Comparison of ENCODE assay signal across 14 mouse cellular contexts in genomic region chr8:55026661-55027000, GRCm38 (mm10).
DNase-seq lines count a peak whose midpoint lies in the region; ATAC-seq and TF ChIP-seq lines count a peak whose summit lies in the region.
"Had no signal": no experiment of that assay in that cellular context is flagged by ENCODE, and none has a peak within 500 bp of the region (broad histone marks: within the 10 kb centered on the region; RNA-seq: fewer than 3 reads in every experiment).

No protein-coding gene starts in this region.

- peak overlapping the region; percentile 15; the same call in 1 of the 2 replicates for H3K4me3 ChIP-seq in forebrain, embryonic 13.5 days
- no peak overlapping the region for H3K4me3 ChIP-seq in hindbrain, embryonic 15.5 days
- no peak overlapping the region for H3K4me3 ChIP-seq in midbrain, postnatal 0 days (ENCODE audit: low read depth, low read length)

- no peak for DNase-seq in frontal cortex, postnatal 25 days (ENCODE audit: low spot score in 2 of 2)
- peak; percentile 27 for DNase-seq in midbrain, postnatal 0 days (ENCODE audit: low spot score)
- DNase-seq in embryo, embryonic 9.5 days (ENCODE audit: extremely low spot score): no peak
- no peak for DNase-seq in c-Kit-positive CD71-positive TER-119-positive erythroid progenitor cells, embryonic 14.5 days (ENCODE audit: low spot score)
- no peak for DNase-seq in adrenal gland, postnatal 36 days
- DNase-seq: adrenal gland, postnatal 14 days; lung, postnatal 10 days; right cerebral cortex, postnatal 4 days had no signal

- no peaks in the 10 kb centered on the region for H3K27me3 ChIP-seq in forebrain, embryonic 13.5 days
- no peaks in the 10 kb centered on the region for H3K27me3 ChIP-seq in hindbrain, embryonic 15.5 days
- no peaks in the 10 kb centered on the region for H3K27me3 ChIP-seq in midbrain, postnatal 0 days (ENCODE audit: insufficient read depth, low read length)

- no peaks in the 10 kb centered on the region for H3K9me3 ChIP-seq in forebrain, embryonic 13.5 days (replicated peaks)
- no peaks in the 10 kb centered on the region for H3K9me3 ChIP-seq in hindbrain, embryonic 15.5 days
- no peaks in the 10 kb centered on the region for H3K9me3 ChIP-seq in midbrain, postnatal 0 days (ENCODE audit: low read length)
- H3K9me3 ChIP-seq: G1E had no signal

- peaks cover 16% of the 10 kb centered on the region for H3K4me1 ChIP-seq in forebrain, embryonic 13.5 days
- peaks cover 11% of the 10 kb centered on the region for H3K4me1 ChIP-seq in hindbrain, embryonic 15.5 days (replicated peaks)
- peaks cover 3% of the 10 kb centered on the region; the same call in 1 of the 2 replicates for H3K4me1 ChIP-seq in midbrain, postnatal 0 days (ENCODE audit: insufficient read depth, low read length)

- H3K9ac ChIP-seq in forebrain, embryonic 13.5 days: peak overlapping the region; percentile 56; the same call in 1 of the 2 replicates
- no peak overlapping the region for H3K9ac ChIP-seq in hindbrain, embryonic 15.5 days
- H3K9ac ChIP-seq in midbrain, postnatal 0 days (replicated peaks; ENCODE audit: low read length, poor library complexity, severe bottlenecking): no peak overlapping the region

- ATAC-seq in frontal cortex, adult (ENCODE audit: low TSS enrichment): peak; percentile 22; the same call in 1 of the 2 replicates
- ATAC-seq in forebrain, embryonic 13.5 days: peak; percentile 28
- ATAC-seq in hindbrain, embryonic 15.5 days (ENCODE audit: low FRiP score, low read depth): no peak
- ATAC-seq in midbrain, postnatal 0 days (ENCODE audit: low FRiP score): no peak
- ATAC-seq: inflammation-experienced regulatory T-cells, adult 6 months had no signal

- peak overlapping the region; percentile 53 for H3K4me2 ChIP-seq in forebrain, embryonic 13.5 days
- H3K4me2 ChIP-seq in hindbrain, embryonic 15.5 days: peak overlapping the region; percentile 39
- H3K4me2 ChIP-seq in midbrain, postnatal 0 days (ENCODE audit: low read depth, low read length, poor library complexity, severe bottlenecking): peak overlapping the region; percentile 35
- H3K4me2 ChIP-seq: liver, embryonic 11.5 days had no signal

- peak overlapping the region; percentile 95 for H3K27ac ChIP-seq in forebrain, embryonic 13.5 days
- H3K27ac ChIP-seq in hindbrain, embryonic 15.5 days (replicated peaks): peak overlapping the region; percentile 79
- peak overlapping the region; percentile 78 for H3K27ac ChIP-seq in midbrain, postnatal 0 days (ENCODE audit: low read depth, low read length)

- TF ChIP-seq CTCF in midbrain, postnatal 0 days (IDR thresholded peaks at IDR 0.05): no peak

- WGBS in forebrain, embryonic 13.5 days: 22% methylated on average over 2 of the region's 2 CpGs
- 25% methylated on average over 2 of the region's 2 CpGs for WGBS in hindbrain, embryonic 15.5 days
- 10% methylated on average over 2 of the region's 2 CpGs for WGBS in midbrain, postnatal 0 days

- no peaks in the 10 kb centered on the region for H3K36me3 ChIP-seq in forebrain, embryonic 13.5 days (ENCODE audit: poor library complexity, severe bottlenecking)
- no peaks in the 10 kb centered on the region for H3K36me3 ChIP-seq in hindbrain, embryonic 15.5 days
- H3K36me3 ChIP-seq in midbrain, postnatal 0 days (ENCODE audit: insufficient read depth, low read length): no peaks in the 10 kb centered on the region
- H3K36me3 ChIP-seq: G1E had no signal

Comparison
In these comparisons a context has a peak if more than half of its experiments do, and no peak if none do; other contexts are left out.
1. ATAC-seq: peak in frontal cortex, adult (single experiment) and forebrain, embryonic 13.5 days (single experiment); none in hindbrain, embryonic 15.5 days (single experiment) and midbrain, postnatal 0 days (single experiment).
2. Peak in every context shown above with its lines, with median percentiles within 50 percentile points of each other: H3K27ac ChIP-seq and H3K4me2 ChIP-seq.